Mouse (Mus musculus): ENCODE results near the gene Nthl1. TPM values are rescaled to one million over a fixed set of nuclear protein-coding genes. Genes with fewer than 3 reads are reported as not detected.

The Nthl1 gene
- polyA plus RNA-seq, 1 experiment from 2014 or later: 33.4 TPM

- no peaks in the 10 kb centered on the region for H3K27me3 ChIP-seq
- ChIA-PET CTCF (no interaction called here), POLR2A (no interaction called here)
- no peak for TF ChIP-seq CTCF (IDR thresholded peaks at IDR 0.05)
- in situ Hi-C loops (cut with MboI; ENCODE audit: low pct_unique_long_range_greater_than_20kb): no loop called here
- ATAC-seq: no peak
- no peak for DNase-seq (ENCODE audit: low read depth, low spot score)
Observed at GRCm38 (mm10) chr17:24687599-24687998, 55.1 kb downstream of the Nthl1 start.

Other genes starting within 250 kb of the Nthl1 start
- gene Rnps1, start 218.1 kb upstream of the Nthl1 start, polyA plus RNA-seq (2021): 98.5 TPM
- 106 TPM for gene Eci1, start 206.0 kb upstream of the Nthl1 start, polyA plus RNA-seq (2021)
- 3.5 TPM for gene Dnase1l2, start 189.6 kb upstream of the Nthl1 start, polyA plus RNA-seq (2021)
- 36.9 TPM for gene E4f1, start 162.4 kb upstream of the Nthl1 start, polyA plus RNA-seq (2021)
- 41.3 TPM for gene Pgp, start 162.3 kb upstream of the Nthl1 start, polyA plus RNA-seq (2021)
- gene Bricd5, start 158.8 kb upstream of the Nthl1 start, polyA plus RNA-seq (2021): 0.06 TPM
- gene Mlst8, start 153.6 kb upstream of the Nthl1 start, polyA plus RNA-seq (2021): 23.1 TPM
- gene Caskin1, start 144.1 kb upstream of the Nthl1 start, polyA plus RNA-seq (2021): 1.0 TPM
- 154 TPM for gene Traf7, start 104.7 kb upstream of the Nthl1 start, polyA plus RNA-seq (2021)
- 0.40 TPM for gene Rab26, start 98.5 kb upstream of the Nthl1 start, polyA plus RNA-seq (2021)
- 41.0 TPM for gene Pkd1, start 82.8 kb upstream of the Nthl1 start, polyA plus RNA-seq (2021)
- gene Tsc2, start 50 bp upstream of the Nthl1 start, polyA plus RNA-seq (2021): 93.5 TPM
- gene Slc9a3r2, start 17.6 kb downstream of the Nthl1 start, polyA plus RNA-seq (2021): 32.3 TPM
- gene Npw, start 25.8 kb downstream of the Nthl1 start, polyA plus RNA-seq (2021): not detected
- 48.0 TPM for gene Zfp598, start 37.0 kb downstream of the Nthl1 start, polyA plus RNA-seq (2021)
- 2.7 TPM for gene Syngr3, start 57.3 kb downstream of the Nthl1 start, polyA plus RNA-seq (2021)
- 47.6 TPM for gene Gfer, start 63.5 kb downstream of the Nthl1 start, polyA plus RNA-seq (2021)
- 2.4 TPM for gene Noxo1, start 63.6 kb downstream of the Nthl1 start, polyA plus RNA-seq (2021)
- 66.1 TPM for gene Tbl3, start 75.0 kb downstream of the Nthl1 start, polyA plus RNA-seq (2021)
- 0.08 TPM for gene Rnf151, start 85.4 kb downstream of the Nthl1 start, polyA plus RNA-seq (2021)
- gene Rps2, start 85.4 kb downstream of the Nthl1 start, polyA plus RNA-seq (2021): 1,141 TPM
- 362 TPM for gene Ndufb10, start 91.8 kb downstream of the Nthl1 start, polyA plus RNA-seq (2021)
- 0.15 TPM for gene Rpl3l, start 95.1 kb downstream of the Nthl1 start, polyA plus RNA-seq (2021)
- 100 TPM for gene Msrb1, start 104.0 kb downstream of the Nthl1 start, polyA plus RNA-seq (2021)
- 2.9 TPM for gene Hs3st6, start 120.3 kb downstream of the Nthl1 start, polyA plus RNA-seq (2021)
- 0.09 TPM for gene Meiob, start 171.6 kb downstream of the Nthl1 start, polyA plus RNA-seq (2021)
- gene Hagh, start 207.5 kb downstream of the Nthl1 start, polyA plus RNA-seq (2021): 116 TPM
- gene Fahd1, start 217.7 kb downstream of the Nthl1 start, polyA plus RNA-seq (2021): 41.2 TPM
- gene Igfals, start 233.3 kb downstream of the Nthl1 start, polyA plus RNA-seq (2021): 0.12 TPM

All from Patski (cell line).